Mouse (Mus musculus): ENCODE results near the gene Cep164. TPM values are rescaled to one million over a fixed set of nuclear protein-coding genes. Genes with fewer than 3 reads are reported as not detected.

The Cep164 gene
- 12.7 and 14.3 TPM in 2 replicates for polyA plus RNA-seq (2014; fragmentation: Nextera tagmentation; extraction: Ambion mirVana)

GRCm38 (mm10) chr9:45828291-45828963 lies at the start of gene Cep164:
Gene Cep164 (minus strand): TSS chr9:45828691.
- peaks cover 3 to 6% of the 10 kb centered on the region in 2 experiments; a peak in 3 of 4 replicates for H3K4me1 ChIP-seq (ENCODE audit: control insufficient read depth in 2 of 2, insufficient read depth in 2 of 2, low read length in 2 of 2)
- H3K9ac ChIP-seq (ENCODE audit: low read length) = peak within 1 kb of the TSS; percentile 77
- peaks cover 5% of the 10 kb centered on the region for H3K9me3 ChIP-seq (ENCODE audit: control insufficient read depth, low read length)
- peak within 1 kb of the TSS; percentile 76 to 81 for H3K27ac ChIP-seq (replicated peaks in 1 of 2; ENCODE audit: control insufficient read depth in 1 of 2, insufficient read depth in 1 of 2, low read depth in 2 of 2, low read length in 2 of 2)
- peak; percentile 88 for ATAC-seq (ENCODE audit: insufficient number of reproducible peaks, insufficient read depth, low FRiP score, low read depth)
- peak within 1 kb of the TSS; percentile 81 for H3K4me2 ChIP-seq (ENCODE audit: low read length)
- H3K4me3 ChIP-seq (ENCODE audit: control insufficient read depth in 1 of 2, insufficient read depth in 1 of 2, low read depth in 1 of 2, low read length in 2 of 2) = peak within 1 kb of the TSS; percentile 81 to 95
- H3K36me3 ChIP-seq (ENCODE audit: control insufficient read depth, insufficient read depth, low read length) = no peaks in the 10 kb centered on the region
- whole genome bisulfite sequencing = 0% methylated on average over 31 of the region's 31 CpGs
- no peaks in the 10 kb centered on the region for H3K27me3 ChIP-seq (ENCODE audit: control insufficient read depth, insufficient read depth, low read length)

GRCm38 (mm10) chr9:45877928-45878327 lies 49.4 kb upstream of the Cep164 start:
- Histone ChIP-seq H3K9ac (ENCODE audit: low read length) (no peak overlapping the region), H3K27ac (replicated peaks in 1 of 2; ENCODE audit: control insufficient read depth in 1 of 2, insufficient read depth in 1 of 2, low read depth in 2 of 2, low read length in 2 of 2) (no peak overlapping the region), H3K27me3 (ENCODE audit: control insufficient read depth, insufficient read depth, low read length) (no peaks in the 10 kb centered on the region), H3K9me3 (ENCODE audit: control insufficient read depth, low read length) (no peaks in the 10 kb centered on the region), H3K36me3 (ENCODE audit: control insufficient read depth, insufficient read depth, low read length) (peaks cover 84% of the 10 kb centered on the region), H3K4me3 (ENCODE audit: control insufficient read depth in 1 of 2, insufficient read depth in 1 of 2, low read depth in 1 of 2, low read length in 2 of 2) (no peak overlapping the region), H3K4me1 (ENCODE audit: control insufficient read depth in 2 of 2, insufficient read depth in 2 of 2, low read length in 2 of 2) (no peaks in the 10 kb centered on the region), H3K4me2 (ENCODE audit: low read length) (no peak overlapping the region)
- no peak for ATAC-seq (ENCODE audit: insufficient number of reproducible peaks, insufficient read depth, low FRiP score, low read depth)
- WGBS = 66% methylated on average over 2 of the region's 2 CpGs

DNA sequence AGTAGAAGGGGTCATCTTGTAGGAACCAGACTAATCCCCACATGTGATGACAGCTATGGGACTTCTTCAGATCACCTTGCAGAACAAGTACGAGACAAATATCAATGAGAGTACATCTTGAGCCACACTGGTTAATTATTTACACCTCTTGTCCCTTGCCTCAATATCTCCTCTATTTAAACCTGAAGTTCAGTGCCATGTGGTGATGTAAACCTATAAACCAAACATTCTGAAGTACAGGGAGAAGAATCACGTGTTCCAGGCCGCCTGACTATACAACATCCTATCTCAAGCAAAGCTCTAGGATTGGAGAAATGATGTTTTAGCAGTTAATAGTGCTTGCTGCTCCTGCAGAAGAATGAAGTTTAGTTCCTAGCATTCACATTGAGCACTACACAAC lies 41.8 kb upstream of the Cep164 start:
- H3K9me3 ChIP-seq (ENCODE audit: control insufficient read depth, low read length) = no peaks in the 10 kb centered on the region
- no peak for ATAC-seq (ENCODE audit: insufficient number of reproducible peaks, insufficient read depth, low FRiP score, low read depth)
- no peaks in the 10 kb centered on the region for H3K27me3 ChIP-seq (ENCODE audit: control insufficient read depth, insufficient read depth, low read length)
- H3K9ac ChIP-seq (ENCODE audit: low read length) = no peak overlapping the region
- H3K4me1 ChIP-seq (ENCODE audit: control insufficient read depth in 2 of 2, insufficient read depth in 2 of 2, low read length in 2 of 2) = no peaks in the 10 kb centered on the region
- H3K36me3 ChIP-seq (ENCODE audit: control insufficient read depth, insufficient read depth, low read length) = peaks cover 91% of the 10 kb centered on the region
- 90% methylated on average over 3 of the region's 3 CpGs for WGBS
- no peak overlapping the region for H3K4me3 ChIP-seq (ENCODE audit: control insufficient read depth in 1 of 2, insufficient read depth in 1 of 2, low read depth in 1 of 2, low read length in 2 of 2)
- H3K27ac ChIP-seq (replicated peaks in 1 of 2; ENCODE audit: control insufficient read depth in 1 of 2, insufficient read depth in 1 of 2, low read depth in 2 of 2, low read length in 2 of 2) = no peak overlapping the region
- no peak overlapping the region for H3K4me2 ChIP-seq (ENCODE audit: low read length)

GRCm38 (mm10) chr9:45869181-45869580 lies 40.7 kb upstream of the Cep164 start:
- H3K9me3 ChIP-seq (ENCODE audit: control insufficient read depth, low read length) = no peaks in the 10 kb centered on the region
- H3K36me3 ChIP-seq (ENCODE audit: control insufficient read depth, insufficient read depth, low read length) = peaks cover 94% of the 10 kb centered on the region
- 85% methylated on average over 3 of the region's 3 CpGs for WGBS
- no peaks in the 10 kb centered on the region for H3K27me3 ChIP-seq (ENCODE audit: control insufficient read depth, insufficient read depth, low read length)
- H3K27ac ChIP-seq (replicated peaks in 1 of 2; ENCODE audit: control insufficient read depth in 1 of 2, insufficient read depth in 1 of 2, low read depth in 2 of 2, low read length in 2 of 2) = no peak overlapping the region
- ATAC-seq (ENCODE audit: insufficient number of reproducible peaks, insufficient read depth, low FRiP score, low read depth) = no peak
- no peak overlapping the region for H3K9ac ChIP-seq (ENCODE audit: low read length)
- no peaks in the 10 kb centered on the region for H3K4me1 ChIP-seq (ENCODE audit: control insufficient read depth in 2 of 2, insufficient read depth in 2 of 2, low read length in 2 of 2)
- H3K4me2 ChIP-seq (ENCODE audit: low read length) = no peak overlapping the region
- no peak overlapping the region for H3K4me3 ChIP-seq (ENCODE audit: control insufficient read depth in 1 of 2, insufficient read depth in 1 of 2, low read depth in 1 of 2, low read length in 2 of 2)

DNA sequence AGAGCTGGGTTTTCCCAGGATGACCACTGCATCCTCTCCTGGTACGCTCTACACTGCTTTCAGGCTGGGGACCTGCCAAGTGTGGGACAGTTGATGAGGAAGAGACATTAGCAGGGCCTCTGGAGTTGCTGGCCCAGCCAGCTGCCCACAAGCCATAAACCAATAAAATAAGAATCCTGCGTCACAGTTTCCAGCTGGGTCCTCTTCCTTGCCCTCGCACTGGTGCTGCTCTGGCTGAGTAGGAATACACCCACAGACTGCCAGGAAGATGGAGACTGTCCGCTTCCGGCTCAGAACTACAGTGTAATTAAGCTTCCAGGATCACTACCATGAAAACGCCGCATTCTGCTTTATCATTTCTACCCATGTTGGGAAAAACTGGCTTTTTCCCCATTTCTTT lies 33.3 kb upstream of the Cep164 start:
- WGBS = 96% methylated on average over 7 of the region's 7 CpGs
- Histone ChIP-seq H3K9me3 (ENCODE audit: control insufficient read depth, low read length) (no peaks in the 10 kb centered on the region), H3K4me1 (ENCODE audit: control insufficient read depth in 2 of 2, insufficient read depth in 2 of 2, low read length in 2 of 2) (no peaks in the 10 kb centered on the region), H3K4me2 (ENCODE audit: low read length) (no peak overlapping the region), H3K27me3 (ENCODE audit: control insufficient read depth, insufficient read depth, low read length) (no peaks in the 10 kb centered on the region), H3K4me3 (ENCODE audit: control insufficient read depth in 1 of 2, insufficient read depth in 1 of 2, low read depth in 1 of 2, low read length in 2 of 2) (no peak overlapping the region), H3K9ac (ENCODE audit: low read length) (no peak overlapping the region), H3K36me3 (ENCODE audit: control insufficient read depth, insufficient read depth, low read length) (peaks cover 99% of the 10 kb centered on the region), H3K27ac (replicated peaks in 1 of 2; ENCODE audit: control insufficient read depth in 1 of 2, insufficient read depth in 1 of 2, low read depth in 2 of 2, low read length in 2 of 2) (no peak overlapping the region)
- no peak for ATAC-seq (ENCODE audit: insufficient number of reproducible peaks, insufficient read depth, low FRiP score, low read depth)

DNA sequence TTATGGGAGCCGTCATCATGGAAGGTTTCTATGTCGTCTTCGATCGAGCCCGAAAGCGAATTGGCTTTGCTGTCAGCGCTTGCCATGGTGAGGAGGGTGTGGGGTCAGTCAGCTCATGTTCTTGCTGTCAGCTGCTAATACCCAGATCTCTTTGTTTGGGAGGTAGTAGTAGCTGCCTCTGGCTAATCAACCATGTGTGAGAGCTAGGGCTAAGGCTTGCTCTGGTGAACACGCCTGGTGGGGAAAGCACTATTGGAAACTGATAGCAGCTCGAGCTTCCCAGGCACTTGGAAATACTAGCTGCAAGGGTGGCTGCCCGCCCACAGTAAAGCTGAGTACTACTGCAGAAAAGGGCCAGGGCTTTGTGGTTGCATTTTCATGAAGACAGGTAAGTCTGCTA lies 30.9 kb upstream of the Cep164 start:
- Histone ChIP-seq H3K4me2 (ENCODE audit: low read length) (no peak overlapping the region), H3K27me3 (ENCODE audit: control insufficient read depth, insufficient read depth, low read length) (no peaks in the 10 kb centered on the region), H3K27ac (replicated peaks in 1 of 2; ENCODE audit: control insufficient read depth in 1 of 2, insufficient read depth in 1 of 2, low read depth in 2 of 2, low read length in 2 of 2) (no peak overlapping the region), H3K9me3 (ENCODE audit: control insufficient read depth, low read length) (no peaks in the 10 kb centered on the region), H3K36me3 (ENCODE audit: control insufficient read depth, insufficient read depth, low read length) (peaks cover 97% of the 10 kb centered on the region), H3K9ac (ENCODE audit: low read length) (no peak overlapping the region), H3K4me1 (ENCODE audit: control insufficient read depth in 2 of 2, insufficient read depth in 2 of 2, low read length in 2 of 2) (no peaks in the 10 kb centered on the region), H3K4me3 (ENCODE audit: control insufficient read depth in 1 of 2, insufficient read depth in 1 of 2, low read depth in 1 of 2, low read length in 2 of 2) (no peak overlapping the region)
- ATAC-seq (ENCODE audit: insufficient number of reproducible peaks, insufficient read depth, low FRiP score, low read depth) = no peak
- 91% methylated on average over 10 of the region's 10 CpGs for WGBS

DNA sequence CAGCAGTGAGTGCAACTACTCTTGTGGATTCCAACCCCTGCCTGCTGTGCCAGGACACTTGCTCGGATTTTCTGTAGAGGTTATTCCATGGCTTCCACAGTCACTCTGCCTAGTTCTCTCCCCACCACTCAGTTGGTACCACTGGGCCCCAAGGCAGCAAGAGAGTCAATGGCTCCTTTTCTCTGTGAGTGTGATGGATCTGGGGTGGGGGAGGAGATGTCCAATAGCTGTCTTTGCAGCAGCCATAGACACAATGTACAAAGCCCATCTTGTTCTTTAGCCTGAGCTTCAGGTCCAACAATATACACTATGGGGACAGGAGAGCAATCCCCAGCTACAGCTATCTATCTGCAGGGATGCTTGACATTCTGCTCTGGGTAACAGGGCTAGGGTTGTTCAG lies 25.6 kb upstream of the Cep164 start:
- no peak overlapping the region for H3K9ac ChIP-seq (ENCODE audit: low read length)
- peaks cover 23 to 26% of the 10 kb centered on the region in 2 experiments for H3K4me1 ChIP-seq (ENCODE audit: control insufficient read depth in 2 of 2, insufficient read depth in 2 of 2, low read length in 2 of 2)
- H3K27me3 ChIP-seq (ENCODE audit: control insufficient read depth, insufficient read depth, low read length) = no peaks in the 10 kb centered on the region
- ATAC-seq (ENCODE audit: insufficient number of reproducible peaks, insufficient read depth, low FRiP score, low read depth) = no peak
- H3K4me2 ChIP-seq (ENCODE audit: low read length) = no peak overlapping the region
- no peaks in the 10 kb centered on the region for H3K9me3 ChIP-seq (ENCODE audit: control insufficient read depth, low read length)
- no peak overlapping the region for H3K27ac ChIP-seq (replicated peaks in 1 of 2; ENCODE audit: control insufficient read depth in 1 of 2, insufficient read depth in 1 of 2, low read depth in 2 of 2, low read length in 2 of 2)
- peaks cover 53% of the 10 kb centered on the region for H3K36me3 ChIP-seq (ENCODE audit: control insufficient read depth, insufficient read depth, low read length)
- H3K4me3 ChIP-seq (ENCODE audit: control insufficient read depth in 1 of 2, insufficient read depth in 1 of 2, low read depth in 1 of 2, low read length in 2 of 2) = no peak overlapping the region
- WGBS = 72% methylated on average over 1 of the region's 1 CpGs

DNA sequence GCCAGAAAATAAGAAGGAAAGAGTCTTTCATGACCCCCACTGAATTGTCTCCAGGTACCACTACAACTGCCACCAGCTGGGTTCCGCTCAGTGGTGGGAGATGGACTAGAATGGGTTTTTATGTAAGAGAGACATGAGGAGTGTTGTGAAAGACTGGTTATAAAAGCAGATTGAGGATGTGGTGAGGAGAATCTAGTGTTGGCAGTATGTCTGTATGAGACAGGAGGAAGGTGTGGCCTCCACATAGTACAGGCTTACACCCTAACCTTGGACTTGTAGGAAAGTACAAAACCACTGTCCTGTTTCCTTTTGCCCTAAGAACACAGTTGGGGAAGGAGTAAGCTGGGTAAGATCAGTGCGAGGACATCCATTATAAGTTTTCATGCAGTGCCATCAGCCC lies 25.2 kb upstream of the Cep164 start:
- H3K4me3 ChIP-seq (ENCODE audit: control insufficient read depth in 1 of 2, insufficient read depth in 1 of 2, low read depth in 1 of 2, low read length in 2 of 2) = no peak overlapping the region
- no peak overlapping the region for H3K27ac ChIP-seq (replicated peaks in 1 of 2; ENCODE audit: control insufficient read depth in 1 of 2, insufficient read depth in 1 of 2, low read depth in 2 of 2, low read length in 2 of 2)
- no peak overlapping the region for H3K9ac ChIP-seq (ENCODE audit: low read length)
- H3K27me3 ChIP-seq (ENCODE audit: control insufficient read depth, insufficient read depth, low read length) = no peaks in the 10 kb centered on the region
- no peaks in the 10 kb centered on the region for H3K9me3 ChIP-seq (ENCODE audit: control insufficient read depth, low read length)
- ATAC-seq (ENCODE audit: insufficient number of reproducible peaks, insufficient read depth, low FRiP score, low read depth) = no peak
- WGBS = 94% methylated on average over 2 of the region's 2 CpGs
- H3K4me2 ChIP-seq (ENCODE audit: low read length) = no peak overlapping the region
- peaks cover 27 to 31% of the 10 kb centered on the region in 2 experiments for H3K4me1 ChIP-seq (ENCODE audit: control insufficient read depth in 2 of 2, insufficient read depth in 2 of 2, low read length in 2 of 2)
- peaks cover 49% of the 10 kb centered on the region for H3K36me3 ChIP-seq (ENCODE audit: control insufficient read depth, insufficient read depth, low read length)

Measured in heart, embryonic 14.5 days (tissue).